Mouse (Mus musculus) lung, postnatal 0 days (tissue): ENCODE results near the gene Odf3b. TPM values are rescaled to one million over a fixed set of nuclear protein-coding genes. Genes with fewer than 3 reads are reported as not detected.

Source experiments
- ATAC-seq: fragments of 200-750 bp; cut with Nextera tagmentation; 2 replicates; pipeline ENCODE4 v1.8.0; 2017; ENCODE audit warnings: moderate library complexity
- DNase-seq: peaks from one replicate; pipeline ENCODE4 v3.0.0-alpha.2; 2016; ENCODE audit warnings: low spot score
- H3K27ac ChIP-seq: fragments of 300-500 bp; sonication (generic); 2 replicates; pipeline ENCODE4 v1.5.1; 2014; ENCODE audit warnings: antibody characterized with exemption, mild to moderate bottlenecking, low read length, mixed read lengths
- H3K27me3 ChIP-seq: fragments of 300-500 bp; sonication (generic); replicated peaks from 2 replicates; pipeline ENCODE4 v1.6.1; 2014; ENCODE audit warnings: low read length, mixed read lengths; ENCODE audit not compliant: insufficient read depth
- H3K36me3 ChIP-seq: fragments of 300-500 bp; sonication (generic); 2 replicates; pipeline ENCODE4 v1.6.1; 2014; ENCODE audit warnings: low read length, mixed read lengths; ENCODE audit not compliant: insufficient read depth
- H3K4me1 ChIP-seq: fragments of 300-500 bp; sonication (generic); 2 replicates; pipeline ENCODE4 v1.6.1; 2014; ENCODE audit warnings: antibody characterized with exemption, low read depth, low read length, mixed read lengths; ENCODE audit not compliant: insufficient read depth
- H3K4me2 ChIP-seq: fragments of 300-500 bp; sonication (generic); replicated peaks from 2 replicates; pipeline ENCODE4 v1.6.1; 2014; ENCODE audit warnings: low read depth, mild to moderate bottlenecking, low read length, moderate library complexity, mixed read lengths
- H3K4me3 ChIP-seq: fragments of 300-500 bp; sonication (generic); 2 replicates; pipeline ENCODE4 v1.5.1; 2014; ENCODE audit warnings: low read depth, low read length
- H3K9ac ChIP-seq: fragments of 300-500 bp; sonication (generic); replicated peaks from 2 replicates; pipeline ENCODE4 v1.6.1; 2014; ENCODE audit warnings: low read depth, mild to moderate bottlenecking
- H3K9me3 ChIP-seq: fragments of 300-500 bp; sonication (generic); 2 replicates; pipeline ENCODE4 v1.6.1; 2016; ENCODE audit warnings: low read length, mixed read lengths
- CTCF ChIP-seq: IDR thresholded peaks from 2 replicates; pipeline ENCODE4 v1.5.1; 2016; ENCODE audit warnings: antibody characterized with exemption, mild to moderate bottlenecking
- EP300 ChIP-seq: IDR thresholded peaks from 2 replicates; pipeline ENCODE4 v1.6.1; 2016; ENCODE audit warnings: antibody characterized with exemption, mild to moderate bottlenecking, control low read depth
- WGBS: fragments of 180-500 bp; shearing (Covaris S2); extraction: QIAGEN DNeasy Blood & Tissue Kit; methylation state at CpG from one replicate; pipeline ENCODE4 v1.1.7; 2014; 5-methylcytosine and 5-hydroxymethylcytosine counted together
- polyA plus RNA-seq: library from polyadenylated mRNA; unstranded; fragments of >200 nt; fragmentation: Nextera tagmentation; extraction: Ambion mirVana; gene quantifications from 2 replicates; pipeline ENCODE4 v1.2.1, GENCODE M21; 2015

Odf3b gene
- polyA plus RNA-seq, 1 experiment from 2014 or later = 34.9 TPM

DNA sequence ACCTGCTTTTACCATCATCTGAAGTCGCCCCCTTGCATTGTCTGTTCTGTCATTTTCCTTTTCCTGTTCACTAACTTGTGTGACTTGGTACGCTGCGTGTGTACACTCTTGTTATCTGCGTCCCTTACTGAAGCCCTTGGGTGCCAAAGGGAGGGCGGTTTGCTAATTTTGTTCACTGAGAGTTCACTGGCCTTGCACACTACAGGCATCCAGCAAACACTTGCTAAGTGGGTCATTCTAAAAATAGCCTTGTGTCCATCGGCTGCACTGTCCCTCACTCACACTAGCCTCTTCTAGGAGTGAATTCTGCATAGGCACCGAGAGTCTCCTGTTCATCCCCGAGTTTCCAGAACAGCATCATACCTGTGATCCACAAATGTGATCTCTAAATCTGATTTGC lies 36.2 kb upstream of the Odf3b start:
- 81% methylated on average over 8 of the region's 8 CpGs for WGBS
- TF ChIP-seq CTCF (no peak), EP300 (no peak)

DNA sequence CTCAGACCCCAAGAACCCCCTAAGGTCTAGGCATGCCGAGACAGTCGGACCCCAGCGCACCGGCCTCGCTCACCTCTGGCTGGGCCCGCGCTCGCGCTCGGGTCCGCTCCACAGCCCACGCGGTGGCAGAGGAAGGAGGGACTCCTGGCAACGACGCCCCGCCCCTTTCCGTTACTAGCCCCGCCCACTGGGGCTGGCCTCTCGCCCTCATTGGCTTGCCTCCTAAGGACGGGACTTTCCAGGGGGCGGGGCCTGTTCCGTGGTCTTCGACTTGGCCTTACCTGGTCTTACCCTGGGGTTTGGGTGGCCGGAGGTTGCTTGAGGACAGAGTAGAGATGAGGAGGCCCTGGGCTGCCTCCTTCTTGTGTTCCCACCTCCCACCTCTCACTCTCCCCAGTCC lies 31.0 kb upstream of the Odf3b start, which contains the start of gene Syce3:
TSS of gene Syce3 (minus strand) at position 386 of the 400 bp plus-strand sequence.
- Histone ChIP-seq H3K4me3 (no peak within 1 kb of the TSS), H3K27me3 (no peaks in the 10 kb centered on the region), H3K27ac (no peak within 1 kb of the TSS), H3K9me3 (no peaks in the 10 kb centered on the region), H3K4me2 (no peak within 1 kb of the TSS), H3K4me1 (no peaks in the 10 kb centered on the region), H3K9ac (no peak within 1 kb of the TSS), H3K36me3 (no peaks in the 10 kb centered on the region)
- DNase-seq (no peak), ATAC-seq (no peak)
- no peak for TF ChIP-seq EP300
- no peak for TF ChIP-seq CTCF
- 80% methylated on average over 16 of the region's 24 CpGs for WGBS

More for the DNA sequence above, 36.2 kb upstream of the Odf3b start:
- no peaks in the 10 kb centered on the region for H3K36me3 ChIP-seq
- ATAC-seq = no peak
- no peaks in the 10 kb centered on the region for H3K9me3 ChIP-seq
- no peaks in the 10 kb centered on the region for H3K27me3 ChIP-seq
- no peaks in the 10 kb centered on the region for H3K4me1 ChIP-seq
- DNase-seq = no peak
- no peak overlapping the region for H3K4me2 ChIP-seq
- no peak overlapping the region for H3K4me3 ChIP-seq
- H3K9ac ChIP-seq = no peak overlapping the region
- H3K27ac ChIP-seq = no peak overlapping the region

DNA sequence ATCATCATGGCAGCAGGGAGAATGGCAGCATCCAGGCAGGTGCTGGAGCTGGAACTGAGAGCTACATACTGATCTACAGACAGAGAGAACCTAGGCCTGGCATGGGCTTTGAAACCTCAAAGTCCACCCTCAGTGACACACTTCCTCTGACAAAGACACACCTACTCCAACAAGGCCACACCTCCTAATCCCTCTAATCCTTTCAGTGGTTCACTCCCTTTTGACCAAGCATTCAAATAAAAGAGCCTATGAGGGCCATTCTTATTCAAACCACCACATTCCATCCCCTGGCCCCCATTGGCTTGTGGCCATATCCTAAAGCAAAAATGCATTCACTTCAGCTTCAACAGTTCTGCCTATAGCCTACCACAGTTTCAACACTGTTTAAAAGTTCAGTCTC lies 27.6 kb upstream of the Odf3b start:
- Histone ChIP-seq H3K27ac (no peak overlapping the region), H3K9ac (no peak overlapping the region), H3K4me3 (no peak overlapping the region), H3K27me3 (no peaks in the 10 kb centered on the region), H3K4me2 (no peak overlapping the region), H3K36me3 (no peaks in the 10 kb centered on the region), H3K9me3 (no peaks in the 10 kb centered on the region), H3K4me1 (no peaks in the 10 kb centered on the region)
- no peak for ATAC-seq
- no peak for DNase-seq
- TF ChIP-seq CTCF (no peak), EP300 (no peak)

DNA sequence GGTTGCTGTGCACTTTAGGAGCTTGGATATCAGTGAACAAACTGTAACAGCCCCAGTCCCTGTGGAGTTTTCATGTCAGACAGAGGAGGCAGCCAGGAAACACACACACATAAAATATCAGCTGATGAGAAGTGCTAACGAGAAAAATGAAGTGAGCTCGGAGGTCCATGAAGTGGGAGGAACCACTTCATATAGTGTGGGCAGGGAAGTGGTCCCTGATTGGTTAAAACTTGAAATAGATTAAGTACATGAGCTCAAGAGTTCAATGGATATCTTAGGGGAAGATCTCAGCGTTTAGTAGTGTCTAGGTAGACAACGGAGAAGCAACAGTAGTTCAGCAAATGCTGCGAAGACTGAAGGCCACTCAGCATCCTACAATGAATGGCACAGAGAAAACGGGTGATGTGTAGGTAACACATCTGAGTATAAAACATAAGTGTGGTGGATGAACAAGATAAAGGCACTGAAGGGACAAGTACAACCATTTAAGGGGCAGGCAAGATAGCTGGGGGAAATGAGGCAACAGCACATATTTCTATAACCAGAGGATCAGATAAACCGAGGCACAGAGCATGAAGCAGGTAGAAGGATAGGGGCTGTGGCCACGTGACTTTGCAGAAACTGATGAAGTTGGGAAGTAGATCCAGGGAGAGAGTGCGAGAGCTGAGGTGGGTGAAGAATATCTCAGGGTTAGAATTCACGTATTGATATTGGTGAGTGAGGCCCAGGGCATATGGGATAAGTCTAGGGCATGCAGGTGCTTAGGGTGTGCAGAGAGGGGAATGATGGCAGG lies 25.9 kb upstream of the Odf3b start:
- no peak overlapping the region for H3K4me2 ChIP-seq
- no peak overlapping the region for H3K9ac ChIP-seq
- no peak for TF ChIP-seq CTCF
- TF ChIP-seq EP300 = no peak
- no peaks in the 10 kb centered on the region for H3K4me1 ChIP-seq
- 74% methylated on average over 10 of the region's 10 CpGs for WGBS
- no peak for ATAC-seq
- no peak overlapping the region for H3K27ac ChIP-seq
- H3K27me3 ChIP-seq = no peaks in the 10 kb centered on the region
- H3K36me3 ChIP-seq = no peaks in the 10 kb centered on the region
- DNase-seq = no peak
- H3K9me3 ChIP-seq = no peaks in the 10 kb centered on the region
- H3K4me3 ChIP-seq = no peak overlapping the region

DNA sequence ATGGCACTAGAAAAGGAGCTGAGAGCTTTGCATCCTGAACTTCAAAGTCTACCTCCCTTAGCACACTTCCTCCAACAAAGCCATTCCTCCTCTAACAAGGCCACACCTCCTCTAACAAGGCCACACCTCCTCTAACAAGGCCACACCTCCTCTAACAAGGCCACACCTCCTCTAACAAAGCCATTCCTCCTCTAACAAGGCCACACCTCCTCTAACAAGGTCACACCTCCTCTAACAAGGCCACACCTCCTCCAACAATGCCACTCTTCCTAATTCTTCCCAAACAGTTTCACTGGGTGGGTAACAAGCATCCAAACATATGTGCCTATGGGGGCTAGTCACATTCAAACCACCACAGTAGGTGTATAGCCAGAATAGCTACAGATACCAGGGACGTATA lies 23.4 kb upstream of the Odf3b start:
- Histone ChIP-seq H3K9ac (no peak overlapping the region), H3K4me2 (no peak overlapping the region), H3K9me3 (no peaks in the 10 kb centered on the region), H3K27me3 (no peaks in the 10 kb centered on the region), H3K4me1 (no peaks in the 10 kb centered on the region), H3K27ac (no peak overlapping the region), H3K36me3 (no peaks in the 10 kb centered on the region), H3K4me3 (no peak overlapping the region)
- DNase-seq = no peak
- TF ChIP-seq CTCF (no peak), EP300 (no peak)
- no peak for ATAC-seq
- WGBS = 71% methylated on average over 1 of the region's 1 CpGs

DNA sequence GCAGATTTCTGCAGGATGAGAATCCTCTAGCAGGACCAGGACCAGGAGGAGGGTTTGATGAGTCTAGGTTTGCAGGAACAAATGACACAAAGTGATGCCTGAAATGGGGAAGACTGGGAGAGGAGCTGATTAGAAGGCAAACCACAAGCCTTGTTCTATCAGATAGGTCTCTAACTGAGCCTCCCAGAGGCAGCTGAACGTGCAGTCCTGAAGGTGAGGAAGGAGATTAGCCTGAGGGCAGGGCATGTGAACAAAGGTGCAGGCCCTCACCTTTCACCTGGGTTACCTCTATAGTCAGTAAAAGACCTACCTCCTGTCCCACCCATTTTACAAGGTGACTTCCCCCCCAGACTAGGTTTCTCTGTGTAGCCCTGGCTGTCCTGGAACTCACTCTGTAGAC lies 20.6 kb upstream of the Odf3b start:
- no peak overlapping the region for H3K9ac ChIP-seq
- TF ChIP-seq EP300 (no peak), CTCF (no peak)
- ATAC-seq (no peak), DNase-seq (no peak)
- no peaks in the 10 kb centered on the region for H3K27me3 ChIP-seq
- H3K36me3 ChIP-seq = no peaks in the 10 kb centered on the region
- no peaks in the 10 kb centered on the region for H3K9me3 ChIP-seq
- H3K4me3 ChIP-seq = no peak overlapping the region
- no peak overlapping the region for H3K27ac ChIP-seq
- WGBS = 65% methylated on average over 1 of the region's 1 CpGs
- H3K4me2 ChIP-seq = no peak overlapping the region
- no peaks in the 10 kb centered on the region for H3K4me1 ChIP-seq

DNA sequence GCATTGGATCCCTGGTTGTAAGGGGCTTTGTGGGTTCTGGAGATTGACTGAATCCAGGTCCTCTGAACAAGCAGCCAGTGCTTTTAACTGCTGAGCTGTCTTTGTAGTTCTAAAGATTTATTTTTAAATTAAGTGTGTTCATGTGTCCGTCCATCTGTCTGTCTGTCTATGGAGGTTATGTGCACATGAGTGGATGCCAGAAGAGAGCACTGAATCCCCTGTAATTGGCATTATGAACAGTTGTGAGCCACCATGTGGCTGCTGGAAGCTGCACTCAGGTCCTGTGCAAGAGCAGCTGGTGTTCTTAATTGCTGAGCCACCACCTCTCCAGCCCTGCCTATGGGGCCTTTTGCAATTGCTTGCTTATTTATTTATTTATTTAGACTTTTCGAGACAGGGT lies 19.1 kb upstream of the Odf3b start:
- Histone ChIP-seq H3K36me3 (no peaks in the 10 kb centered on the region), H3K4me1 (no peaks in the 10 kb centered on the region), H3K27me3 (no peaks in the 10 kb centered on the region), H3K4me3 (no peak overlapping the region), H3K27ac (no peak overlapping the region), H3K9me3 (no peaks in the 10 kb centered on the region), H3K4me2 (no peak overlapping the region), H3K9ac (no peak overlapping the region)
- ATAC-seq (no peak), DNase-seq (no peak)
- 79% methylated on average over 2 of the region's 2 CpGs for WGBS
- TF ChIP-seq EP300 = no peak
- no peak for TF ChIP-seq CTCF
